ENCODE assay signal across 9 mouse cellular contexts in the genomic region with DNA sequence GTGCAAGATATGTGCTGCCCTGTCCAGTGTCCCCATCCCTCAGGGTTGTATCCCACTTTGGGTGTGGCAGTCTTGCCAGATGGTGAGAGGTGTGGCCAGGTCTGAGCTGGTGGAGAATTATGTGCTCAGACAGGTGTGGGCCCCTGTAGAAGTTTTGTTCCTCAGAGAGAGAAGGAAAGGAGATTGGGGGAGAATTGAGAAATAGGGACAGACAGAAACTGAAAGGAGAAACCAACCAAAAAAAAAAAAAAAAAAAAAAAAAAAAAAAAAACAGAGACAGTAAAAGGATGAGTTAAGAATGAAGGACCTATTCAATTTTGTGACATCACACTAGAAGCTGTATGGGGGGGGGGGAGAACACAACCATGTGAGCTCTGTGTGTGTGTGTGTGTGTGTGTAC. TPM values are rescaled to one million over a fixed set of nuclear protein-coding genes. Genes with fewer than 3 reads are reported as not detected.
DNase-seq lines count a peak whose midpoint lies in the region; ATAC-seq and TF ChIP-seq lines count a peak whose summit lies in the region.
"Had no signal": no experiment of that assay in that cellular context is flagged by ENCODE, and none has a peak within 500 bp of the region (broad histone marks: within the 10 kb centered on the region; RNA-seq: fewer than 3 reads in every experiment).

No protein-coding gene starts in this region.

- H3K79me2 ChIP-seq in myocyte (ENCODE audit: control insufficient read depth, insufficient read depth) = peaks cover 15% of the 10 kb centered on the region

- TF ChIP-seq POLR2A in myocyte (IDR thresholded peaks at IDR 0.05; ENCODE audit: insufficient read length, low read depth) = no peak

- H3K9me3 ChIP-seq in kidney, embryonic 16.5 days (ENCODE audit: low read length) = no peaks in the 10 kb centered on the region
- H3K9me3 ChIP-seq in embryonic facial prominence, embryonic 11.5 days (replicated peaks; ENCODE audit: control insufficient read depth, low read length) = no peaks in the 10 kb centered on the region
- H3K9me3 ChIP-seq in hindbrain, embryonic 13.5 days = no peaks in the 10 kb centered on the region

- no peak overlapping the region for H3ac ChIP-seq in myocyte (ENCODE audit: control insufficient read depth, insufficient read length)

- H3K4me2 ChIP-seq in kidney, embryonic 16.5 days (replicated peaks; ENCODE audit: low read depth, low read length) = peak overlapping the region; percentile 81; the same call in 1 of the 2 replicates
- no peak overlapping the region for H3K4me2 ChIP-seq in embryonic facial prominence, embryonic 11.5 days (ENCODE audit: low read depth, low read length)
- H3K4me2 ChIP-seq in hindbrain, embryonic 13.5 days = peak overlapping the region; percentile 27; the same call in 1 of the 2 replicates
- H3K4me2 ChIP-seq in myocyte (ENCODE audit: low read depth) = peak overlapping the region; percentile 82

- no peaks in the 10 kb centered on the region for H3K27me3 ChIP-seq in kidney, embryonic 16.5 days (ENCODE audit: insufficient read depth, low read length)
- H3K27me3 ChIP-seq in embryonic facial prominence, embryonic 11.5 days (ENCODE audit: control insufficient read depth, insufficient read depth, low read length) = no peaks in the 10 kb centered on the region
- H3K27me3 ChIP-seq in hindbrain, embryonic 13.5 days = no peaks in the 10 kb centered on the region
- no peaks in the 10 kb centered on the region for H3K27me3 ChIP-seq in myocyte (ENCODE audit: control insufficient read depth, insufficient read depth, insufficient read length)

- H3K4me3 ChIP-seq in kidney, embryonic 16.5 days (ENCODE audit: low read length) = no peak overlapping the region; the same call in 1 of the 2 replicates
- peak overlapping the region; percentile 82; the same call in 1 of the 2 replicates for H3K4me3 ChIP-seq in embryonic facial prominence, embryonic 11.5 days (ENCODE audit: low read depth, low read length)
- H3K4me3 ChIP-seq in hindbrain, embryonic 13.5 days = no peak overlapping the region
- peak overlapping the region; percentile 59 for H3K4me3 ChIP-seq in myocyte

- H3K27ac ChIP-seq in kidney, embryonic 16.5 days (ENCODE audit: low read length) = no peak overlapping the region
- no peak overlapping the region for H3K27ac ChIP-seq in embryonic facial prominence, embryonic 11.5 days (replicated peaks; ENCODE audit: low read depth, low read length)
- peak overlapping the region; percentile 91 for H3K27ac ChIP-seq in hindbrain, embryonic 13.5 days

- no peak overlapping the region for H3K9ac ChIP-seq in kidney, embryonic 16.5 days (replicated peaks; ENCODE audit: low read length)
- no peak overlapping the region; the same call in 1 of the 2 replicates for H3K9ac ChIP-seq in embryonic facial prominence, embryonic 11.5 days (replicated peaks; ENCODE audit: low read length)
- H3K9ac ChIP-seq in hindbrain, embryonic 13.5 days = no peak overlapping the region

- H3K36me3 ChIP-seq in kidney, embryonic 16.5 days (ENCODE audit: insufficient read depth, low read length) = 0 out of 2 replicates have a peak, but pooled peaks cover 4% of the 10 kb centered on the region
- H3K36me3 ChIP-seq in embryonic facial prominence, embryonic 11.5 days (replicated peaks; ENCODE audit: control insufficient read depth, insufficient read depth, low read depth, low read length) = no peaks in the 10 kb centered on the region
- H3K36me3 ChIP-seq in hindbrain, embryonic 13.5 days = no peaks in the 10 kb centered on the region
- H3K36me3 ChIP-seq in myocyte (ENCODE audit: control insufficient read depth, insufficient read depth) = no peaks in the 10 kb centered on the region

- no peak for ATAC-seq in kidney, embryonic 16.5 days (ENCODE audit: low FRiP score, low TSS enrichment)
- ATAC-seq in embryonic facial prominence, embryonic 11.5 days (replicated peaks; ENCODE audit: insufficient number of reproducible peaks, low FRiP score, low TSS enrichment, low read depth) = no peak
- no peak for ATAC-seq in hindbrain, embryonic 13.5 days (ENCODE audit: low FRiP score)

- DNase-seq in kidney, postnatal 36 days = no peak
- DNase-seq in embryonic facial prominence, embryonic 11.5 days (ENCODE audit: low spot score) = no peak
- DNase-seq in right cerebral cortex, postnatal 10 days (ENCODE audit: low spot score in 2 of 2) = no peak
- DNase-seq in urinary bladder, postnatal 36 days (ENCODE audit: low spot score in 2 of 2) = no peak
- DNase-seq: liver had no signal

- H3K4me1 ChIP-seq in kidney, embryonic 16.5 days (ENCODE audit: insufficient read depth, low read length) = peaks cover 41% of the 10 kb centered on the region
- peaks cover 6% of the 10 kb centered on the region; the same call in 1 of the 2 replicates for H3K4me1 ChIP-seq in embryonic facial prominence, embryonic 11.5 days (ENCODE audit: control insufficient read depth, insufficient read depth, low read length)
- peaks cover 54% of the 10 kb centered on the region for H3K4me1 ChIP-seq in hindbrain, embryonic 13.5 days (replicated peaks)

TF ChIP-seq in myocyte, 11 proteins besides CTCF, POLR2A, EP300 and RAD21:
- TF ChIP-seq MYOG (IDR thresholded peaks at IDR 0.05; ENCODE audit: control insufficient read depth in 1 of 3, insufficient read depth in 1 of 3, insufficient read length in 2 of 3, low read depth in 2 of 3) (no peak), MYOD1 (IDR thresholded peaks at IDR 0.05; ENCODE audit: control insufficient read depth in 1 of 3, insufficient read length in 2 of 3, low read depth in 2 of 3) (peak in 1 of 3 experiments; percentile 12)

RNA-seq across cellular contexts. Expression of a gene that starts 1.9 kb away (rescaled TPM):
- polyA plus RNA-seq in kidney, embryonic 16.5 days (2015; fragmentation: Nextera tagmentation; extraction: Ambion mirVana) = 13.6 and 15.0 TPM in 2 replicates
- polyA plus RNA-seq in embryonic facial prominence, embryonic 11.5 days (2014; fragmentation: Nextera tagmentation; extraction: Ambion mirVana) = 17.7 and 18.2 TPM in 2 replicates
- polyA plus RNA-seq in hindbrain, embryonic 13.5 days (2015; fragmentation: Nextera tagmentation; extraction: Ambion mirVana) = 8.2 and 8.6 TPM in 2 replicates
- polyA plus RNA-seq in myocyte (2012; fragmentation: generic; extraction: Trizol) = 84.6 TPM

RNA-seq across cellular contexts. Expression of a gene that starts 24.6 kb away (rescaled TPM):
- 0.19 and 0.37 TPM in 2 replicates for polyA plus RNA-seq in kidney, embryonic 16.5 days (2015; fragmentation: Nextera tagmentation; extraction: Ambion mirVana)
- polyA plus RNA-seq in embryonic facial prominence, embryonic 11.5 days (2014; fragmentation: Nextera tagmentation; extraction: Ambion mirVana) = not detected in 2 replicates
- 0.10 and 0.23 TPM in 2 replicates for polyA plus RNA-seq in hindbrain, embryonic 13.5 days (2015; fragmentation: Nextera tagmentation; extraction: Ambion mirVana)
- polyA plus RNA-seq in myocyte (2012; fragmentation: generic; extraction: Trizol) = 0.12 TPM
- polyA plus RNA-seq: kidney, embryonic 14.5 days had no signal

Comparison
In these comparisons a context has a peak if more than half of its experiments do, and no peak if none do; other contexts are left out.
1. H3K4me3 ChIP-seq: peak in embryonic facial prominence, embryonic 11.5 days (single experiment) and myocyte (single experiment); none in kidney, embryonic 16.5 days (single experiment) and hindbrain, embryonic 13.5 days (single experiment).